Mouse (Mus musculus): ENCODE data around the gene Iqsec3. TPM values are rescaled to one million over a fixed set of nuclear protein-coding genes. Genes with fewer than 3 reads are reported as not detected.

Iqsec3 gene
- 0.08 and 0.12 TPM in 2 replicates for polyA plus RNA-seq (2012; rRNA removed)

DNA sequence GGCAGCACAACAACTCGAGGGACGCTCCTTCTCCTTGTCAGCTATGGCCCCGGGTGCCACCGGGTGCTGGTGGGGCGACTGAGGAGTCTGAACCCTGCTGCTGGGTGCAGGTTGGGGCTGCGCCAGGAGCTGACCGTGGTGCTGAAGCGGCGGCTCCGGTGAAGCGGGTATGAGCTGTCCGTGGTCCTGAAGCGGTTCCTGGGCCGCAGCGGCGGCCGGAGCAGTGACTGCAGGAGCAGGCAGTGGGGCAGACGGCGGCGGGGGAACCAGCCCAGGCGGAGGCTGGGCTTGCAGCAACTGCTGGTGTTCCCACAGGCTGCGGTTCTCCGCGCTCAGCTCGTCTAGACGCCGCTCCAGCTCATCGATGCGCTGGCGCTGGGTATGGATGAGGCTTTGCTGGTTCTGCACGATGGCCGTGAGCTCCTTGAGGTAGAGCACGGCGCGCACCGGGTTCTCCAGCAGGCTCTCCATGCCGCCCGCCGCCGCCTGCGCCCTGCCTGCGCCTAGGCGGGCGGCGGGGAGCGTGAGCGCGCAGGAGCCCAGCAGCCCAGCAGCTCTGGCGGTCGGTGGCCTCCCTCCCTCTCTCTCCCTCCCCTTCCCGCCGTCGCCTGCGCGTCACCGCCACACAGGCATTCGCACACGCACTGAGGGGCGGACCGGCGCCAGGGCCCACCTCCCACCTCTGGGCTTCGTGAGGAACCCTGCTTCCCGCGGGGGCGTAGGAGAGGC lies at the start of gene Iqsec3:
Iqsec3 (minus strand) TSS at position 586 of the 729 bp plus-strand sequence.

DNA sequence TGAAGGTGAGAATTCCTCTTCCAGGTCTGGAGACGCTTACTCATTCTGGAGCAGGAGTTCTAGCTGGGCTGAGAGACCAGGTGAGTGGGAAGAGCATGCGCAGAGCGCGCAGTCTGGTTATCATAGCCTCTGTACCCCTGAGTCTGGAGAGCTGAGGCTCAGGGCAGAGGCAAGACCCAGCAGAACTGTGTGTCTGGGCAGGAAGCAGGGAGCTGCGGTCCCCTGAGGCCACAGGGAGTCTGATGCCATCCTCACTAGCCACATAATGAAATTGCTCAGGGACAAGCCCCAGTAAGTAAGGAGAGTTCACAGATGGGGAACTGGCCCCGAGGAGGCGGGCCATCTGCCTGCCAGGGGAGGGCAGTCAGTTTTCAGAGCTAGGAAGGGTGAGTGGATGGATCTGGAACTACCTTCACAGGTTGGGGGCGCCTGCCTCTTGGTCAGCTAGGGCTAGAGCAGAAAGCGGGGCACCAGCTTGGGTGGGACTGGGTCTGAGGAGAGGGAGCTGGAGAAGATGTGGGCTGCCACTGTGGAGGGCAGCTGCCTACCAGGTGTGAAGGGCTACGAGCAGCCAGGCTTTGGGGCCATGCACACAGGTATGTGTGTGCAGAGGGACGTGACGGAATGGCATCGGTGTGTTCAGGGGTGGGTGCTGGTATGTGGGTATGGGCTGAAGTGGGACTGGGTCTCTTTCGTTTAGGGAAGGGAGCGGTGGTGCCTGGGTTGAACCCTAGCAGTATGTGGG lies 130.3 kb downstream of the Iqsec3 start, which contains the start of gene Slc6a12:
Slc6a12 (plus strand) TSS at position 51 of the 745 bp plus-strand sequence.

Other genes starting within 250 kb of the Iqsec3 start
- gene Usp18, start 227.8 kb downstream of the Iqsec3 start, polyA plus RNA-seq (2012; rRNA removed) = 7.8 and 8.3 TPM in 2 replicates
- 1.4 and 2.3 TPM in 2 replicates for gene Slc6a13, start 173.5 kb downstream of the Iqsec3 start, polyA plus RNA-seq (2012; rRNA removed)
- 0.40 and 2.4 TPM in 2 replicates for gene Slc6a12, start 130.6 kb downstream of the Iqsec3 start, polyA plus RNA-seq (2012; rRNA removed)
- gene A2m, start 161.7 kb upstream of the Iqsec3 start, polyA plus RNA-seq (2012; rRNA removed) = 0.51 and 11.3 TPM in 2 replicates